ENCODE assay signal across 26 mouse cellular contexts in genomic region chr17:64780753-64781490, GRCm38 (mm10). TPM values are rescaled to one million over a fixed set of nuclear protein-coding genes. Genes with fewer than 3 reads are reported as not detected.
DNase-seq lines count a peak whose midpoint lies in the region; ATAC-seq and TF ChIP-seq lines count a peak whose summit lies in the region.
"Had no signal": no experiment of that assay in that cellular context is flagged by ENCODE, and none has a peak within 500 bp of the region (broad histone marks: within the 10 kb centered on the region; RNA-seq: fewer than 3 reads in every experiment).

No protein-coding gene starts in this region.

- DNase-seq in heart, adult 11 months, result peak; percentile 40
- no peak for DNase-seq in heart, postnatal 25 days (ENCODE audit: low spot score)
- DNase-seq in thymus, adult 2 months, result no peak
- DNase-seq in thymus, postnatal 36 days, result no peak
- peak; percentile 19 for DNase-seq in embryo, embryonic 10.5 days (ENCODE audit: low spot score)
- DNase-seq in gastrocnemius, adult 8-10 months (ENCODE audit: low spot score in 2 of 2), result no peak
- no peak for DNase-seq in adrenal gland, adult 8-10 months
- DNase-seq: cerebellum, adult 9-11 months; gastrocnemius, postnatal 25 days; kidney, adult 8-10 months; kidney, postnatal 4 days; liver, embryonic 13.5 days had no signal

- peaks cover 7% of the 10 kb centered on the region for H3K4me1 ChIP-seq in thymus, adult 2 months (replicated peaks; ENCODE audit: control insufficient read depth, insufficient read depth, low read length)
- H3K4me1 ChIP-seq: liver, embryonic 13.5 days; lung, embryonic 15.5 days; midbrain, embryonic 13.5 days; neural tube, embryonic 12.5 days had no signal

- ATAC-seq in neutrophil, adult 5-6 weeks (ENCODE audit: extremely low read depth, insufficient number of reproducible peaks, low FRiP score, poor library complexity, severe bottlenecking), result peak; percentile 36; the same call in 1 of the 2 replicates
- ATAC-seq: forebrain, embryonic 14.5 days; midbrain, embryonic 13.5 days had no signal

- WGBS in thymus, adult 2 months, result 33% methylated on average over 18 of the region's 18 CpGs

- intact Hi-C loops in heart, postnatal 25 days (cut with DNase I), result no loop called here

- no peak overlapping the region for H3K4me3 ChIP-seq in thymus, adult 2 months (ENCODE audit: control insufficient read depth, insufficient read depth, low read length)
- H3K4me3 ChIP-seq: erythroblast, embryonic 14.5 days; limb, embryonic 12.5 days; liver, embryonic 13.5 days; lung, embryonic 15.5 days; midbrain, embryonic 13.5 days; neural tube, embryonic 12.5 days had no signal

- H3K27ac ChIP-seq in thymus, adult 2 months (ENCODE audit: control insufficient read depth, insufficient read depth, low read length), result 0 out of 2 replicates have a peak overlapping the region, but pooled peaks have one; percentile 17
- H3K27ac ChIP-seq: limb, embryonic 12.5 days; liver, embryonic 13.5 days; lung, embryonic 15.5 days; macrophage; midbrain, embryonic 13.5 days; neural tube, embryonic 12.5 days had no signal

- TF ChIP-seq POLR2A in thymus, adult 2 months (IDR thresholded peaks at IDR 0.05; ENCODE audit: control insufficient read depth, extremely low read depth, insufficient read depth, low read length, poor library complexity), result no peak

- H3K27me3 ChIP-seq in thymus, adult 2 months (ENCODE audit: control insufficient read depth, insufficient read depth, low read length), result no peaks in the 10 kb centered on the region
- H3K27me3 ChIP-seq: limb, embryonic 12.5 days; liver, embryonic 13.5 days; lung, embryonic 15.5 days; midbrain, embryonic 13.5 days; neural tube, embryonic 12.5 days had no signal

- no peak for TF ChIP-seq CTCF in thymus, adult 2 months (IDR thresholded peaks at IDR 0.05; ENCODE audit: borderline replicate concordance, control insufficient read depth, extremely low read depth, insufficient read depth, low read length, poor library complexity)

- H3K36me3 ChIP-seq in thymus, adult 2 months (ENCODE audit: control insufficient read depth, insufficient read depth, low read length), result no peaks in the 10 kb centered on the region
- H3K36me3 ChIP-seq: limb, embryonic 12.5 days; liver, embryonic 13.5 days; lung, embryonic 15.5 days; midbrain, embryonic 13.5 days; neural tube, embryonic 12.5 days had no signal

RNA-seq across cellular contexts. Expression of gene 4930583I09Rik, which starts 54.9 kb away (rescaled TPM):
- total RNA-seq in heart, postnatal 25 days (2021), result not detected
- not detected in 2 replicates for polyA plus RNA-seq in thymus, adult 2 months (2012; rRNA removed)
- total RNA-seq in neutrophil, adult 5-6 weeks (2017), result not detected in 2 replicates
- not detected for total RNA-seq in gastrocnemius, adult 8-10 months (2022)
- total RNA-seq in adrenal gland, adult 8-10 months (2022), result not detected
- total RNA-seq: adrenal gland, adult 18-20 months; gastrocnemius, postnatal 25 days; layer of hippocampus, postnatal 10 days had no signal
- polyA plus RNA-seq: cortical plate, adult 2 months; erythroblast, embryonic 14.5 days; forebrain, embryonic 14.5 days; heart, embryonic 16.5 days; hindbrain, embryonic 11.5 days; limb, embryonic 12.5 days; liver, embryonic 13.5 days; lung, embryonic 15.5 days; macrophage; midbrain, embryonic 13.5 days; neural tube, embryonic 12.5 days; spleen, adult 2 months had no signal

Comparison
In these comparisons a context has a peak if more than half of its experiments do, and no peak if none do; other contexts are left out.
1. DNase-seq: peak in heart, adult 11 months (single experiment) and embryo, embryonic 10.5 days (single experiment); none in heart, postnatal 25 days (single experiment), thymus, adult 2 months (single experiment), thymus, postnatal 36 days (0 of 2), gastrocnemius, adult 8-10 months (0 of 2) and adrenal gland, adult 8-10 months (single experiment).